Mouse (Mus musculus) B cell, adult 67 days (primary cell): Measurements from ENCODE around the gene Cenpx. TPM values are rescaled to one million over a fixed set of nuclear protein-coding genes. Genes with fewer than 3 reads are reported as not detected.

Source experiments
- total RNA-seq, 2 experiments: library from RNA; stranded (reverse); gene quantifications; 4 replicates each; pipeline ENCODE4 v1.2.4; 2023

Cenpx gene
- total RNA-seq, result 10 to 100 TPM; 30.5 to 32.1 TPM

DNA sequence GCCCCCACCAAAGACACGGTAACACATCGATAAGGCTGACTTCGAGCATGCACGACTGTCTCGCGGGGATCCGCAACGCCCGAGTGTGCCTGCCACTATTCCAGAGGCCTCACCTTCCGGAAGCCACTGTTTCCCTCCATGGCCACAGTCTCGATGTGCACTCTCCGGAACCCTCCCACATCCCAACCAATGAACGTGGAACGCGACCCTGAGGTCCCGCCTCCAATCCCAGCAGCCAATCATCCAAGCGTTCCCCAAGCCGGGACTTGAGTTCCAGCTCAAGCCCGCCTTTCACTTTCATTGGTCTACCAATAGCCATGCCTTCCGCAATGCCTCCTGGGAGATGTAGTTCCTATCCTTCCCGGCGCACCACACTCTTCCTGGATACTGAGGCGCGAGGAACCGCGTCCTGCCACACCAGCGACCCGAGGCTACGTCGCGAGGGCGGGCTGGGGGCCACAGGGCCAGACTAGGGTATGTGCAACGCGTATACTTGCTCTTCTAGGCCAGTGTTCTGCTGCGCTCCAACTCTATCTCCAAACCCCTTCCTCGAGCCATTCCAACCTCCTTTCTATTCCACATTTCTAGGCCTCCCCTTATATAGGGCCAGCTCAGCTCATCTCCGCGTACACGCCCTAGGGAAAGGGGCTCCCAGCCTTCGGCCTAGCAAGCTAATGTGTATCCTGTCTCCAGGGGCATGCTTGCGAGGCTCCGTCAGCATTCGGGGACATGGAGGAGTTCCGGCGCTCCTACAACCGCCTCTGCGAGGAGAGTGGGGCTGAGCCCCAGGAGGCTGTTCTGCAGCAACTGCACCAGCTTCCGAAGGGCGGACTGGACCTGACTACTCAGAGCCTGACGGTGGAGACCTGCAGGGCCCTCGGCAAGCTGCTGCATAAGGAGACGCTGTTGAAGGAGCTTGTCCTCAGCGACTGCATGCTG lies at the start of gene Cenpx, which contains the start of gene Lrrc45:
Gene Cenpx, minus strand, starts transcription at position 159 of the 939 bp plus-strand sequence.
Gene Lrrc45, plus strand, starts transcription at position 346 of the 939 bp plus-strand sequence.

DNA sequence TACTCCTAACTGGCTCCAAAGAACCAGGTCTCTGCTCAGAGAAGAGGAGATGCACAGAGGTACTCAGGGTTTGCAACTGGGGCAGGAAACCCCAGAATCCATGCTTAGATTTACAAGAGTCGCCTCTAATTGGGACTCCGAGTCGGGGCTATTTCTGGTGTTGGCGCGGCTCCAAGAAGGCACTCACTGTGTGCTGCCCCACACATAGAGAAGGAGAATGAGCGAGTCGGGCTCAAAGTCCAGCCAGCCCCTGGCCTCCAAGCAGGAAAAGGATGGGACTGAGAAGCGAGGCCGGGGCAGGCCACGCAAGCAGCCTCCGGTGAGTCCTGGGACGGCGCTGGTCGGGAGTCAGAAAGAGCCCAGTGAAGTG lies 49.1 kb upstream of the Cenpx start, which contains the start of gene Hmga1b:
Gene Hmga1b, plus strand, starts transcription at position 123 of the 370 bp plus-strand sequence.

GRCm38 (mm10) chr11:120731858-120732680 lies 18.5 kb upstream of the Cenpx start, which contains the start of gene Cbr2:
Gene Cbr2, minus strand, starts transcription at chr11:120732114.

GRCm38 (mm10) chr11:120727169-120727527 lies 13.6 kb upstream of the Cenpx start, which contains the start of gene Dcxr:
Gene Dcxr, minus strand, starts transcription at chr11:120727281.

GRCm38 (mm10) chr11:120721124-120722066 lies 7.9 kb upstream of the Cenpx start, which contains the start of gene Rac3:
Gene Rac3, plus strand, starts transcription at chr11:120721470.

DNA sequence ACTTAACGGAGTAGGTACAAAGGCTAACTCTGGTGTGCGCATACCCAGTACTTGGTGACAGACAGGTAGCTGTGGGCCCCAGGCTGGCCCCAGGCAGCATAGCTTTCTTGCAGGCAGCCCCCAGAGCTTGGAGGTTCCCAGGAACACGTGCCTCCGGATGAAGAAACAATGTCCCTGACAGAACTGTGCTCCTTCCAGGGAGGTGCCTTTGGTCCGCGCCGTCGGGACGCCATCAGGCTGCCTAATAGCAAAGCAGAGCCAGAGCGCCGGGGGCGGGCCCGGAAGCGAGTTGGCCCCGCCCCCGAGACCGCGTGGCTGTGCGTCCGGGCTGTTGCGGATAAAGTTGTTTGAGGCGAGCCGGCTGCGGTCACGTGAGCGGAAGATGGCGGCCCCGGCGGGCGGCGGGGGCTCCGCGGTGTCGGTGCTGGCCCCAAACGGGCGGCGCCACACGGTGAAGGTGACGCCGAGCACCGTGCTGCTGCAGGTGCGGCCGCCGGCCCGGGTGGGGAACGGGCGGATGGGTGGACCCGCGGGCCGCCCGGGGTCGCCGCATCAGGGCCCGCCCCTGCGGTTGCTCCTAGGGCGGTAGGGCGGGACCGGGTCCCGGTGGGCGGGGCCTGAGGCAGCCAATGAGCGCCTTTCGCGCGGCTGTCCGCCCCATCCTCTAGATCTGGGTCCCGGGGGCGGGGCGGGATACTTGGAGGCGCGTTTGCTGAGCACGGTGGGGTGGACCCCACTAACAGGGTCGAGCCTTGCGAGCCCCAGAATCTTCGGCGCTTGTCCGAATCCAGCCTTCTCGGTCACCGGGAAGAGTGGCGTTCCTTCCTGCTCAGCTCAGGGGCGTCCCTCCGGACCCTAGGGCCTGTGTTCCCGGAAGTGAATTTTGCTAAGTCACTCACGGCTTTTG lies 40.6 kb downstream of the Cenpx start, which contains the start of gene Aspscr1:
Gene Aspscr1, plus strand, starts transcription at position 287 of the 907 bp plus-strand sequence.

DNA sequence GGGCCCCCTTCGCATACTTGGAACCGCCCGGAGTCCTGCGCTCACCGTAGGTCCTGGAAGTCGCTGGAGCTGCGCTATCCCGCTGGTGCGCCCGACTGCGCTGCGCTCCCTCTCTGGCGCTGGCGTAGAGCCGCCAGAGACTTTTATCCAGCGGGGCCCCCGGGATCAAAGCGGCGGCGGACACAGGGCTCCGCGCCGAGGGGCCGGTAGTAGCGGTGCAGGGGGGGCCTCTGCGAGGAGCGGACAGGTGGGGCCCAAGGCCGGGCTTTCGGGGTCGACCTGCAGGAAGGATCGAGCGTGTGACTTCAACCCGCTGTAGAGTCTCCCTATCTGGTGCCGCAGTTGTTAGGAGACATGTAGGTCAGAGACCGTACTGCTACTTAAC lies 52.5 kb downstream of the Cenpx start, which contains the start of gene Notum:
Gene Notum, minus strand, starts transcription at position 100 of the 385 bp plus-strand sequence.

Other genes starting within 250 kb of the Cenpx start
- 10 to 100 TPM; 13.0 to 15.9 TPM for gene Arl16, start 246.1 kb downstream of the Cenpx start, total RNA-seq
- gene Mrpl12, start 229.1 kb downstream of the Cenpx start, total RNA-seq, result 10 to 100 TPM; 38.9 to 39.5 TPM
- gene Slc25a10, start 221.9 kb downstream of the Cenpx start, total RNA-seq, result 10 to 100 TPM; 14.7 to 15.0 TPM
- gene Gcgr, start 183.0 kb downstream of the Cenpx start, total RNA-seq, result not detected
- 10 to 100 TPM; 40.5 to 43.6 TPM for gene Mcrip1, start 164.0 kb downstream of the Cenpx start, total RNA-seq
- gene Ppp1r27, start 162.6 kb downstream of the Cenpx start, total RNA-seq, result not detected
- 100 to 1,000 TPM; 141 to 149 TPM for gene P4hb, start 140.5 kb downstream of the Cenpx start, total RNA-seq
- 100 to 1,000 TPM; 520 to 527 TPM for gene Arhgdia, start 132.1 kb downstream of the Cenpx start, total RNA-seq
- gene Alyref, start 115.4 kb downstream of the Cenpx start, total RNA-seq, result 100 to 1,000 TPM; 130 to 143 TPM
- gene Anapc11, start 115.3 kb downstream of the Cenpx start, total RNA-seq, result 10 to 100 TPM; 50.0 to 53.1 TPM
- gene Npb, start 105.3 kb downstream of the Cenpx start, total RNA-seq, result 1 to 10 TPM; 1.6 to 2.4 TPM
- 100 to 1,000 TPM; 107 to 119 TPM for gene Pcyt2, start 95.8 kb downstream of the Cenpx start, total RNA-seq
- gene Sirt7, start 88.5 kb downstream of the Cenpx start, total RNA-seq, result 100 to 1,000 TPM; 124 to 136 TPM
- gene Mafg, start 80.1 kb downstream of the Cenpx start, total RNA-seq, result 10 to 100 TPM; 48.0 to 54.0 TPM
- under 1 TPM in 1 of 2 experiments, not detected in 1; 0.81 TPM for gene Pycr1, start 70.0 kb downstream of the Cenpx start, total RNA-seq
- 1 to 10 TPM in 1 of 2 experiments, not detected in 1; 1.4 TPM for gene Myadml2, start 65.6 kb downstream of the Cenpx start, total RNA-seq
- gene Notum, start 52.6 kb downstream of the Cenpx start, total RNA-seq, result not detected
- gene Aspscr1, start 40.8 kb downstream of the Cenpx start, total RNA-seq, result 100 to 1,000 TPM in 1 of 2 experiments, 10 to 100 TPM in 1; 97.4 to 100 TPM
- 10 to 100 TPM; 38.6 to 46.7 TPM for gene Lrrc45, start 187 bp upstream of the Cenpx start, total RNA-seq
- 1 to 10 TPM; 1.1 to 1.5 TPM for gene Rac3, start 7.7 kb upstream of the Cenpx start, total RNA-seq
- 10 to 100 TPM; 12.1 to 18.0 TPM for gene Dcxr, start 13.5 kb upstream of the Cenpx start, total RNA-seq
- not detected for gene Cbr2, start 18.4 kb upstream of the Cenpx start, total RNA-seq
- 10 to 100 TPM; 32.7 to 39.2 TPM for gene Hmga1b, start 49.1 kb upstream of the Cenpx start, total RNA-seq
- 10 to 100 TPM; 14.3 to 15.5 TPM for gene Rfng, start 70.5 kb upstream of the Cenpx start, total RNA-seq
- gene Gps1, start 70.5 kb upstream of the Cenpx start, total RNA-seq, result 10 to 100 TPM; 75.3 to 86.7 TPM
- 10 to 100 TPM; 62.1 to 78.8 TPM for gene Dus1l, start 82.7 kb upstream of the Cenpx start, total RNA-seq
- gene Fasn, start 110.8 kb upstream of the Cenpx start, total RNA-seq, result 100 to 1,000 TPM; 107 to 111 TPM
- 1 to 10 TPM in 1 of 2 experiments, under 1 TPM in 1; 0.83 to 1.4 TPM for gene Ccdc57, start 219.1 kb upstream of the Cenpx start, total RNA-seq
- 1 to 10 TPM in 1 of 2 experiments, under 1 TPM in 1; 0.65 to 2.3 TPM for gene Slc16a3, start 234.7 kb upstream of the Cenpx start, total RNA-seq